Mouse (Mus musculus) neutrophil, adult 5-6 weeks (primary cell): ENCODE data around the gene Ankra2. TPM values are rescaled to one million over a fixed set of nuclear protein-coding genes. Genes with fewer than 3 reads are reported as not detected.

Experiments
- ATAC-seq: fragments of 151-379, 151-347 bp; 2 replicates; pipeline ENCODE4 v1.8.0; 2017; ENCODE audit warnings: mild to moderate bottlenecking, moderate TSS enrichment; ENCODE audit not compliant: insufficient number of reproducible peaks, poor library complexity, low FRiP score, severe bottlenecking; ENCODE audit errors: extremely low read depth
- total RNA-seq: library from RNA; stranded (forward); fragments of 200-1000 nt; gene quantifications from 2 replicates; pipeline ENCODE4 v1.2.3, GENCODE M21; 2017

Ankra2 gene
- total RNA-seq, 1 experiment from 2014 or later, result 49.0 TPM

DNA sequence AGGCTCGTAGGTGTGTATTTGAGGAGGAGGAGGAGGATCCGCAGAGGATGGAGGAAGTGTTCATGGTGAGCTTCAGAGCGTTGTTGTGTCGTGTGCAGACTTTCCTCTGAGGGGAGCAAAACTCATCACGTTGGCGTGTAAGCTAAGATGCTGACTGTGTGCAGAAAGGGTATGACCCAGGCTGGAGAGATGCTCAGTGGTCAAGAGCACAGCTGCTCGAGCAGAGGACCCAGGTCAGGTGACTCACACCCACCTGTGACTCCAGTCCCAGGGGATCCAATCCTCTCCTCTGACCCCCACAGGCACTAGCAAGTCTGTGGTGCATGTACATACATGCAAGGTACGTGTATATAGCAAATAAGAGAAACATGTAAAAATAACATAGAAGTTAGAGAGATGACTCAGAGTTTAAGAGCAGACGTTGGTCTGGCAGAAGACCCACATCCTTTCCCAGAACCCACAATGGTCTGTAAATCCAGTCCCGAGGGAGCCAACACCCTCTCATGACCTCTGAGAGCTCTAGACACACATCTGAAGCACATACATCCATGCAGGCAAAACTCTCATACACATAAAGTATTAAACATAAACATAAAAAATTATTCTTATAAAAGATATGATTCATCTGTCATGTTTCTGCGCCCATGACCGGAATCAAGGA lies 18.2 kb downstream of the Ankra2 start:
- no peak for ATAC-seq

- ATAC-seq, result no peak
Measured at GRCm38 (mm10) chr13:98290719-98291118, 27.8 kb downstream of the Ankra2 start.

DNA sequence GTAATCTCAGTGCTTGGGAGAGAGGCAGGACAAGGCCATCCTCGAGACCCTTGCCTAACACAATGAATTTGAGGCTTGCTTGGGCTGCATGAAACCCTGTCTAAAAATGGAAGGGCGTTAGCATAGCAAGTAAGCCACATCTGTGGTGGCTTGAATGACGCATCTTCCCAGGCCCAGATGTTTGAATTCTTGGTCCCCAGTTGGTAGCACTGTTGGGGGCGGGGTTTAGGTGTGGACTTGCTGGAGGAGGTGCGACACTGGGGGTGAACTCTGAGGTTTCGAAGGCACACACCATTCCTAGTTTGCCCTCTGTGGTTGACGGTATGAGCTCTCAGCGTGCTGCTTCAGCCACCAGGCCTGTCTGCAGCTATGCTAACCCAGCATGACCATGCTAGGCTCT lies 28.8 kb downstream of the Ankra2 start:
- ATAC-seq, result no peak

DNA sequence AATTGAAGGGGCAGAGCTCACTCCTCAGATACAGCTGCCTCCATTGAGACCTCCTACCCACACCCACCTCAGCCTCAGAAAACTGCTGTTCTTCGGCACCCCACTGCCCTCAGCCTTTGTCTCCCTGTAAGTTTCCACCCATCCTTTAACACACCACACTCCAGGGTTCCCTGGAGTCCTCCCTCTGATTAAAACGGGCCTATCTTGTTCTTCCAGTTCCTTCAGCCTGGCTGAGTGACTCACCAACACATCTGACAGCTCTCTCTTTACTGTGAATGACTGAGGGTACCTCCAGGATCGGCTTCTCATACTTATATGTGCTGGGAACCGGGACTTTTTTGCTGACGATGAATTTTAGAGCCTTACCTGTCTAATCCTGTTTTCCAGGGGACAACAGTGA lies 33.2 kb downstream of the Ankra2 start:
- no peak for ATAC-seq

DNA sequence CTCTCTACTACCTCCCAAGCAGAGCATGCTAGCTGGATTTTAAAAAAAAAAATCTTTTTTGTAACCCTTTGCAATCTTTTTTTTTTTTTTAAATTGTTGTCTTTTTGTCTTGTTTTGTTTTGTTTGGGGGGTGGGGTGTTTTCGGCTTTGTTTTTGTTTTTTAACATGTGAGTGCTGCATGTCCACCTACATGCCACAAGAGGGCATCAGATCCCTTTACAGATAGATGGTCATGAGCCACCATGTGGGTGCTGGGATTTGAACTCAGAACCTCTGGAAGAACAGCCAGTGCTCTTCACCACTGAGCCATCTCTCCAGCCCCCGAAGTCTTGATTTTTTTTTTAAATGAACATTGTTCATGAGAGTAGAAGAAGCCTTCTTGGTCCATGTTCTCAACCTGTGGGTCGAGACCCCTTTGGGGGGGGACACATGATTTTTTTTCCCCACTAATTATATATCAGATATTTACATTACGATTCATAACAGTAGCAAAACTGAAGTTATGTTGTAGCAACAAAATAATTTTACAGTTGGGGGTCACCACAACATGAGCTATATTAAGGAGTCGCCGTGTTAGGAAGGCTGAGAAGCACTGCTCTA lies 35.1 kb downstream of the Ankra2 start:
- no peak for ATAC-seq

DNA sequence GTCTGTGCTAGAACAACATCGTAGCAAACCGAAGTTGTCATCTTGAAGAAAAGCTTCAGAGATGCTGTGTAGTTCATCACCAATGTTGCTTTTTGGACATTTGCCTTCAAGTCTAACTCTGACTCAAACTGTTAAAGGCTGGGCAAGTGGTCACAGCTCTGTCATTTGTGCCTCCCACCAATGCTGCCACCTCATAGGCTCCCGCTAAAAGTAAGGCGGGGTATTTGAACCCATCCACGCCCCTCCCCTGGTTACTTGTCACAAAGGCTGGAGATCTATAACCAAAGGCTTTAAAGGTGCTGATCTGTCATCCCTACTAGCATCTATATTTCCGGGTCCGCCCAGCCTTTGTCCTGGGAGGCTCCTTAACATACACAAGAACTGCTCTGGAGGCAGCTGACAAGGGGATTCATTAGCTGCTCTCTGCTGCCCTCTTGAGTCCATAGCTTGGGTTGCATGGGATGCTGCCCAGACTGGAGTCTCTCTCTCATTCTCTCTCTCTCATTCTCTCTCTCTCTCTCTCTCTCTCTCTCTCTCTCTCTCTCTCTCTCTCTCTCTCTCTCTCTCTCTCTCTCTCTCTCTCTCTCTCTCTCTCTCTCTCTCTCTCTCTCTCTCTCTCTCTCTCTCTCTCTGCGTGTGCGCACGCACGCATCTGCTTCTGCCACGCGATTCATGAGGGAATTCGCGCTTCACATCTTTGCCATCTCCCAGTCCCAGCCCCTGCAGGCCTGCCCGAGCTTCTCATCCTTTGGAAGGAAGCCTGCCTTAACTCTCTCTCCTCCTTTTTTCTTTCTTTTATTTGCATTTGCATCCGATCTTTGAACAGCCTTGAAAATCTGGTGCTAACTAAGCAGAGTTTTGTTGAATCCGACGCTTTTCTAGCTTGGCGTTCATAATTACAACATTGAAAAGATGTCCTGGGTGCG lies 36.2 kb downstream of the Ankra2 start:
- ATAC-seq, result peak; percentile 82

- no peak for ATAC-seq
Measured at GRCm38 (mm10) chr13:98305257-98305656, 42.4 kb downstream of the Ankra2 start.

GRCm38 (mm10) chr13:98306393-98306792 lies 43.5 kb downstream of the Ankra2 start:
- ATAC-seq, result no peak

GRCm38 (mm10) chr13:98306852-98307475 lies 44.1 kb downstream of the Ankra2 start:
- ATAC-seq, result no peak

- no peak for ATAC-seq
Measured at GRCm38 (mm10) chr13:98308004-98308403, 45.1 kb downstream of the Ankra2 start.

GRCm38 (mm10) chr13:98308724-98309123 lies 45.9 kb downstream of the Ankra2 start:
- no peak for ATAC-seq

DNA sequence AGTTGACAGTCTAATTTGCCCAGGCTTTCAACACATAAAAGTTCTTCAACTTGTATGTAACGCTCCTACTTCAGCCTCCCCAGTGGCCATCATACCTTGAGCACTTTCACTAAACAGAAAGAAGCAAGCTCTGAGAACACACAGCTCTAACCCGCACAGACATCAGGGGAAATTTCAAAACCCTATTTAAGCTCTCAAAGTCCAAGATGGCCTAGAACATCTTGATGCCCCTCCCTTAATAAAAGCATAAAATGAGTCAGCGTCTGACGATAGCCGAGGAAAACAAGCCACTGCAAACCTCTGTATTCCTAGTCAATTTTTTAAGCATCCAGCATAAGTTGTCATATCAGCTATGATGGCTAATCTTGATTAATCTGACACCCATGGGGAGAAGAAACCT lies 48.7 kb downstream of the Ankra2 start:
- no peak for ATAC-seq

DNA sequence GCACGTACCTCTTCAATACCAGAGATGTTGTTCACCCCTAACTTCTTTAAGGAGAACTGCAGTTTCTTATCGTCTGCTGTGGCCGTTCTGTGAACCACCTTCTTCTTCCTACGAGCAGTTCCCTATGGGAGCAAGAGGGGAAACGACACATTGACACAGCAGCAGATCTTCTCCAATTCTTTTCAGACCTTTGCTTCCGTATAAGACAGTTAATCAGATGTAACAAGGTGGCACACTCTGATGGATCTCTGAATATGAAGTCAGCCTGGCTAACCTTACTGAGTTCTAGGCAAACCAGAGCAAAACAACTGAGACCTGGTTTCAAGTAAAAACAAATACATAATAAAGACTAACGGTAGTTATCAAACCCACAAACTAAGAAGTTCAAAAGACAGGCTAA lies 50.8 kb downstream of the Ankra2 start:
- ATAC-seq, result no peak

DNA sequence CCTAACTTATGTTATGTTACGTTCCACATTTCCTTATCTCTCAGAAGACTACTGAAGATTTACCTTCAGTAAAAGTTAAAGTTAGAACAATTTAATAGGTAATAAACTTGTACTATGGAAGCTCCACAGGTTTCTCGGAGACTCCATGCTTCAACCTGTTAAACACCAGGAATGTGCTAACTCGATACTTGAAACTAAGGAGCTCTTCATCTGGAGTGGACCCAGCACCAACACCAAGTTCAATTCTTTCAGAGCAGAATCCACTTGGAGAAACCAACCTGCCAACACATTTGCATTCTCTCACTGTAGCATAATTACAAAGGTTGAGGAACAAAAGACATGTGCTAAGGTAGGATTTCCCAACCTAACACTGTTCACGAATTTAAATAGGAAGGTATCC lies 52.2 kb downstream of the Ankra2 start:
- no peak for ATAC-seq

GRCm38 (mm10) chr13:98316140-98316479 lies 53.2 kb downstream of the Ankra2 start:
- no peak for ATAC-seq

GRCm38 (mm10) chr13:98316480-98317245 lies 53.8 kb downstream of the Ankra2 start, which contains the start of gene Btf3:
Gene Btf3, minus strand, starts transcription at chr13:98317006.
- peak; percentile 96 for ATAC-seq

DNA sequence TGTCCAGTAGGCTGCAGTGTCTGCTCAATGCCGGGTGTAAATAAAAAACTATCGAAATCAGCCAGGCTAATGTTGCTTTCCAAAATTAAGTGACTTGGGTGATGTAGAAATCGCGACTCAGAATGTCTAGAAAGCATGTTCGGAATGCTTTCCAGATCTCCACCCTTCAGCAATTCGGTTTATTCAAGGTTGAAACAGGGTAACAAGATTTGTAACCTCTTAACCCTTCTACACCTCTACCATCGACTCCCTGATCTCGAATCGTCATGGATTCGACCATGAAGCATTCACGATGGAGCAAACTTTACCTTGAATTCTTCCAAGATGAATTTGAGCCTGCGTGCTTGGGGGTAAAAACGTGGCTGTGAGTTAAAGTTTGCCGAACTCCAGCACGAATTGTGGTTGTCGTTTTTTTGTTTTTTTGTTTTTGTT lies 54.4 kb downstream of the Ankra2 start:
- ATAC-seq, result no peak

DNA sequence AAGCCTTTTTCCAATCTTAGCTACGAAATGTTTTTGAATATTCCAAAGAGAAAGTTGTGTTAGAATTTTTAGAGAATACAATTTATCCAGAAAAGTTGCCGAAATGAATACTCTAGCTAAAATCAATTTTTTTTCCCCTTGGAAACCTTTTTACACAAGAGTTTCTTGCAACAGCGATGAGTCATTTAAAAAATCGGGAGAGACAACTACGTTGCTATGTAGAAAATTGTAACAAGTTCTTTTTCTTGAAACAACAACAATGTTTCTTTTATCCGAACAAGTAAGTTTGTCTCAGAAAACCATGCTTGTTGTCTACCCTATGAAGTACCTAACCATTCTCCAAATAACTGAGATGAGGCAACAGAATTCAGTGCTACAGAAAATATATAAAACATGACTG lies 55.0 kb downstream of the Ankra2 start:
- ATAC-seq, result no peak
